Mouse (Mus musculus) ES-CJ7 (cell line): ENCODE results near the gene Tmem33.
A peak's percentile ranks its signal among the peaks of the same experiment; 100 is the strongest.

Source experiments
- DNase-seq: peaks from one replicate; pipeline ENCODE4 v3.0.0; 2011; ENCODE audit warnings: low read depth, low spot score

The Tmem33 gene

GRCm38 (mm10) chr5:67260531-67261371, at the start of gene Tmem33:
Gene Tmem33 (plus strand): TSS chr5:67260565.
- DNase-seq = peak; percentile 96

- DNase-seq = no peak
Measured at GRCm38 (mm10) chr5:67213168-67213567, 47.2 kb upstream of the Tmem33 start.

- peak; percentile 37 for DNase-seq
Measured at GRCm38 (mm10) chr5:67215121-67216030, 45.0 kb upstream of the Tmem33 start.

GRCm38 (mm10) chr5:67216031-67216778, 44.2 kb upstream of the Tmem33 start:
- DNase-seq = peak; percentile 21

- no peak for DNase-seq
Measured at GRCm38 (mm10) chr5:67216779-67217095, 43.6 kb upstream of the Tmem33 start.

GRCm38 (mm10) chr5:67221901-67222300, 38.5 kb upstream of the Tmem33 start:
- no peak for DNase-seq

- peak; percentile 54 for DNase-seq
Measured at GRCm38 (mm10) chr5:67222440-67223390, 37.6 kb upstream of the Tmem33 start.

- no peak for DNase-seq
Measured at GRCm38 (mm10) chr5:67223391-67224121, 36.8 kb upstream of the Tmem33 start.

GRCm38 (mm10) chr5:67224122-67224502, 36.3 kb upstream of the Tmem33 start:
- DNase-seq = no peak

GRCm38 (mm10) chr5:67225758-67226157, 34.6 kb upstream of the Tmem33 start:
- DNase-seq = peak; percentile 37

GRCm38 (mm10) chr5:67227261-67227660, 33.1 kb upstream of the Tmem33 start:
- DNase-seq = no peak

- no peak for DNase-seq
Measured at GRCm38 (mm10) chr5:67227682-67228444, 32.5 kb upstream of the Tmem33 start.

GRCm38 (mm10) chr5:67234682-67235081, 25.7 kb upstream of the Tmem33 start:
- no peak for DNase-seq

GRCm38 (mm10) chr5:67235462-67235861, 24.9 kb upstream of the Tmem33 start:
- no peak for DNase-seq

- DNase-seq = no peak
Measured at GRCm38 (mm10) chr5:67236601-67237000, 23.8 kb upstream of the Tmem33 start.

- peak; percentile 24 for DNase-seq
Measured at GRCm38 (mm10) chr5:67238303-67238702, 22.1 kb upstream of the Tmem33 start.

- DNase-seq = no peak
Measured at GRCm38 (mm10) chr5:67241713-67242112, 18.7 kb upstream of the Tmem33 start.

- DNase-seq = no peak
Measured at GRCm38 (mm10) chr5:67243231-67243630, 17.1 kb upstream of the Tmem33 start.

- no peak for DNase-seq
Measured at GRCm38 (mm10) chr5:67252261-67252660, 8.1 kb upstream of the Tmem33 start.
